Comparison of ENCODE assay signal across 8 mouse cellular contexts in the genomic region with DNA sequence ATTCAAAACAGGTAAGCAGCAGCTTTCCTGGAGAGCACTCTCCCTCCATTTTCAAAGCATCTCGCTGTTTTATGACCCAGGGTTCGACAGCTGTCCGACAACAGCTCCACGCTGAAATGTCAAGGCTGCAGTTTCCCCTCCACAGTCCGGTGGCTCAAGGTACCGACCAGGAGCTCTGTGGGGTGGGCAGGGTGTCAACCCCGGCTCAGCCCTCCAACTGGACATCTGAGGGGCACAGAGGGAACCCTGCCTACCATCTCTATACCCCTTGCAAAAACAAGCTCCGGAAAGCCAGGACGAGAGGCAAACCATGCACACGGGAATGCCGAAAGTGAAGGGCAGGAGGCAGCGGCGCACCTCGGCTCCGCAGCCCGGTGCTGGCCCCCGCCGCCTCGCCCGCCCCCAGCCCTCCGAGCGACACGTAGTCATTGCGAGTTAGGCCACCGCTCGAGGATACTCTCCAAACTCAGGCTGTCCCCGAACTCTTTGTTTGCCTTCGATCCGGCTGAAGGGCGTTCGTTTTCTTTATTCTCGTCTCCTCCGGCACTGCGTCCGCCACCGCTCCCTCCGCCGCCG. TPM values are rescaled to one million over a fixed set of nuclear protein-coding genes. Genes with fewer than 3 reads are reported as not detected.
DNase-seq lines count a peak whose midpoint lies in the region; ATAC-seq and TF ChIP-seq lines count a peak whose summit lies in the region.

No protein-coding gene starts in this region.

- no peak for DNase-seq in layer of hippocampus, adult 2 months (ENCODE audit: low spot score in 2 of 2)
- no peak for DNase-seq in layer of hippocampus, adult 9-10 months (ENCODE audit: low spot score)
- no peak for DNase-seq in frontal cortex, postnatal 36 days (ENCODE audit: low spot score in 2 of 2)
- DNase-seq in thymus, postnatal 4 days, result no peak
- DNase-seq in spleen, postnatal 4 days (ENCODE audit: low spot score in 2 of 2), result no peak

- H3K27me3 ChIP-seq in hindbrain, embryonic 16.5 days (replicated peaks; ENCODE audit: control insufficient read depth, insufficient read depth, low read length), result no peaks in the 10 kb centered on the region
- H3K27me3 ChIP-seq in midbrain, embryonic 16.5 days (ENCODE audit: control insufficient read depth, insufficient read depth, low read depth, low read length), result no peaks in the 10 kb centered on the region

- peak overlapping the region; percentile 93 for H3K27ac ChIP-seq in layer of hippocampus, adult 2 months
- H3K27ac ChIP-seq in cortical plate, adult 2 months (ENCODE audit: insufficient read depth, low read length), result no peak overlapping the region
- H3K27ac ChIP-seq in hindbrain, embryonic 16.5 days (ENCODE audit: low read depth, low read length), result peak overlapping the region; percentile 75
- peak overlapping the region; percentile 62; the same call in 1 of the 2 replicates for H3K27ac ChIP-seq in midbrain, embryonic 16.5 days (ENCODE audit: low read length)

- H3K4me1 ChIP-seq in cortical plate, adult 2 months (ENCODE audit: control insufficient read depth, insufficient read depth, low read length), result peaks cover 5% of the 10 kb centered on the region
- H3K4me1 ChIP-seq in hindbrain, embryonic 16.5 days (ENCODE audit: control insufficient read depth, insufficient read depth, low read depth, low read length), result peaks cover 18% of the 10 kb centered on the region
- H3K4me1 ChIP-seq in midbrain, embryonic 16.5 days (ENCODE audit: control insufficient read depth, insufficient read depth, low read length), result peaks cover 28% of the 10 kb centered on the region

- H3K9me3 ChIP-seq in hindbrain, embryonic 16.5 days (ENCODE audit: control insufficient read depth, low read length), result no peaks in the 10 kb centered on the region
- H3K9me3 ChIP-seq in midbrain, embryonic 16.5 days (replicated peaks; ENCODE audit: control insufficient read depth, low read length, poor library complexity, severe bottlenecking), result no peaks in the 10 kb centered on the region

- WGBS in hindbrain, embryonic 16.5 days, result under 1% methylated on average over 39 of the region's 39 CpGs
- under 1% methylated on average over 33 of the region's 39 CpGs for WGBS in midbrain, embryonic 16.5 days

- H3K9ac ChIP-seq in hindbrain, embryonic 16.5 days (ENCODE audit: low read depth, low read length), result peak overlapping the region; percentile 93
- peak overlapping the region; percentile 77 for H3K9ac ChIP-seq in midbrain, embryonic 16.5 days (ENCODE audit: low read depth, low read length)

- peak overlapping the region; percentile 89 for H3K4me2 ChIP-seq in hindbrain, embryonic 16.5 days (ENCODE audit: low read length)
- H3K4me2 ChIP-seq in midbrain, embryonic 16.5 days (ENCODE audit: low read length), result peak overlapping the region; percentile 87

- H3K4me3 ChIP-seq in layer of hippocampus, adult 2 months, result peak overlapping the region; percentile 93
- peak overlapping the region; percentile 66 for H3K4me3 ChIP-seq in cortical plate, adult 2 months (ENCODE audit: insufficient read depth, low read length)
- peak overlapping the region; percentile 95 for H3K4me3 ChIP-seq in hindbrain, embryonic 16.5 days (ENCODE audit: low read length)
- H3K4me3 ChIP-seq in midbrain, embryonic 16.5 days (ENCODE audit: low read depth, low read length), result peak overlapping the region; percentile 90

- H3K36me3 ChIP-seq in hindbrain, embryonic 16.5 days (ENCODE audit: control insufficient read depth, insufficient read depth, low read length), result peaks cover 4% of the 10 kb centered on the region
- H3K36me3 ChIP-seq in midbrain, embryonic 16.5 days (ENCODE audit: control insufficient read depth, insufficient read depth, low read length), result peaks cover 10% of the 10 kb centered on the region

- peak; percentile 55 for ATAC-seq in hindbrain, embryonic 16.5 days
- peak; percentile 66 for ATAC-seq in midbrain, embryonic 16.5 days

- TF ChIP-seq POLR2A in cortical plate, adult 2 months (IDR thresholded peaks at IDR 0.05; ENCODE audit: extremely low read depth, insufficient read depth, low read length), result no peak

- TF ChIP-seq CTCF in layer of hippocampus, adult 2 months (conservative IDR thresholded peaks at IDR 0.05), result no peak
- no peak for TF ChIP-seq CTCF in cortical plate, adult 2 months (IDR thresholded peaks at IDR 0.05; ENCODE audit: extremely low read depth, insufficient read depth, low read length)

RNA-seq across cellular contexts. Expression of a gene that starts 0.5 kb away (rescaled TPM):
- total RNA-seq in layer of hippocampus, adult 2 months (2021), result 10 to 100 TPM; 63.7 to 64.1 TPM
- 63.4 TPM in 2 replicates for polyA plus RNA-seq in cortical plate, adult 2 months (2012; rRNA removed)
- 61.8 and 62.4 TPM in 2 replicates for polyA plus RNA-seq in hindbrain, embryonic 16.5 days (2015; fragmentation: Nextera tagmentation; extraction: Ambion mirVana)
- 58.2 and 59.2 TPM in 2 replicates for polyA plus RNA-seq in midbrain, embryonic 16.5 days (2015; fragmentation: Nextera tagmentation; extraction: Ambion mirVana)

RNA-seq across cellular contexts. Expression of a gene that starts 7.2 kb away (rescaled TPM):
- total RNA-seq in layer of hippocampus, adult 2 months (2021), result not detected
- polyA plus RNA-seq in cortical plate, adult 2 months (2012; rRNA removed), result not detected in 2 replicates
- 0.25 and 1.1 TPM in 2 replicates for polyA plus RNA-seq in hindbrain, embryonic 16.5 days (2015; fragmentation: Nextera tagmentation; extraction: Ambion mirVana)
- polyA plus RNA-seq in midbrain, embryonic 16.5 days (2015; fragmentation: Nextera tagmentation; extraction: Ambion mirVana), result 0.46 and 0.62 TPM in 2 replicates

RNA-seq across cellular contexts. Expression of a gene that starts 33.5 kb away (rescaled TPM):
- total RNA-seq in layer of hippocampus, adult 2 months (2021), result 10 to 100 TPM; 83.2 to 94.8 TPM
- polyA plus RNA-seq in cortical plate, adult 2 months (2012; rRNA removed), result 91.3 and 95.8 TPM in 2 replicates
- 122 and 127 TPM in 2 replicates for polyA plus RNA-seq in hindbrain, embryonic 16.5 days (2015; fragmentation: Nextera tagmentation; extraction: Ambion mirVana)
- polyA plus RNA-seq in midbrain, embryonic 16.5 days (2015; fragmentation: Nextera tagmentation; extraction: Ambion mirVana), result 122 and 127 TPM in 2 replicates

RNA-seq across cellular contexts. Expression of a gene that starts 35.7 kb away (rescaled TPM):
- total RNA-seq in layer of hippocampus, adult 2 months (2021), result under 1 TPM; 0.67 to 0.93 TPM
- polyA plus RNA-seq in cortical plate, adult 2 months (2012; rRNA removed), result 0.91 and 1.0 TPM in 2 replicates
- 1.1 and 1.2 TPM in 2 replicates for polyA plus RNA-seq in hindbrain, embryonic 16.5 days (2015; fragmentation: Nextera tagmentation; extraction: Ambion mirVana)
- polyA plus RNA-seq in midbrain, embryonic 16.5 days (2015; fragmentation: Nextera tagmentation; extraction: Ambion mirVana), result 0.88 and 1.3 TPM in 2 replicates
